ENCODE assay signal across 20 mouse cellular contexts in the genomic region with DNA sequence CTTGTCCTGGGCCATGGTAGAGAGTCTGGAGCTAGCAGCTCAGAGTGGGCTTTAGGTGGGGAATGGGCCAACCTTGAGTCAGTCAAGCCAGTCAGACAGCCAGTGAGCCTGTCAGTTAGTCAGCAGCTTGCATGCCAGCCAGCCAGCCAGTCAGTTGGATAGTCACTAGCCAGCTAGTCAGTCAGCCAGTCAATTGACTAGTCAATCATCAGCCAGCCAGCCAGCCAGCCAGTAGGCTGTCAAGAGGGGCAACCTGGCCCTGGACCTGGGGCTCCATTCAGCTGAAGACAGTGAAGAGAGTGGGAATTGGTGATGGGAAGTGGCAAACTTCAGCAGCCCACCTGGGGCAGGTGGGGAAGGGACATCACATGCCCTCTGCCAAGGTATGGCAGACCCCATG.
"Had no signal": no experiment of that assay in that cellular context is flagged by ENCODE, and none has a peak within 500 bp of the region (broad histone marks: within the 10 kb centered on the region; RNA-seq: fewer than 3 reads in every experiment).

No protein-coding gene starts in this region.

- H3K9me3 ChIP-seq: intestine, embryonic 15.5 days; limb, embryonic 12.5 days; limb, embryonic 15.5 days; midbrain, embryonic 10.5 days; midbrain, embryonic 13.5 days; neural tube, embryonic 13.5 days; stomach, embryonic 15.5 days had no signal

- ATAC-seq: intestine, embryonic 15.5 days; liver, postnatal 0 days; lung, postnatal 0 days; midbrain, embryonic 13.5 days; midbrain, embryonic 16.5 days had no signal

- H3K27me3 ChIP-seq: intestine, embryonic 15.5 days; midbrain, embryonic 13.5 days; neural tube, embryonic 13.5 days had no signal

- H3K4me2 ChIP-seq: intestine, embryonic 15.5 days; limb, embryonic 12.5 days; limb, embryonic 15.5 days; liver, embryonic 11.5 days; lung, embryonic 14.5 days; midbrain, embryonic 13.5 days; neural tube, embryonic 13.5 days; stomach, embryonic 15.5 days had no signal

- H3K4me1 ChIP-seq: stomach, embryonic 15.5 days had no signal

- H3K36me3 ChIP-seq: intestine, embryonic 15.5 days; limb, embryonic 12.5 days; limb, embryonic 15.5 days; midbrain, embryonic 10.5 days; midbrain, embryonic 13.5 days; neural tube, embryonic 13.5 days; stomach, embryonic 15.5 days had no signal

- H3K27ac ChIP-seq: intestine, embryonic 15.5 days; kidney, postnatal 0 days; limb, embryonic 12.5 days; limb, embryonic 15.5 days; liver, embryonic 14.5 days; macrophage; midbrain, embryonic 10.5 days; midbrain, embryonic 13.5 days; neural tube, embryonic 13.5 days; stomach, embryonic 15.5 days had no signal

- H3K4me3 ChIP-seq: intestine, embryonic 15.5 days; limb, embryonic 12.5 days; limb, embryonic 15.5 days; midbrain, embryonic 10.5 days; midbrain, embryonic 13.5 days; myocyte; neural tube, embryonic 13.5 days; stomach, embryonic 15.5 days had no signal

- H3K9ac ChIP-seq: intestine, embryonic 15.5 days; limb, embryonic 12.5 days; limb, embryonic 15.5 days; liver, embryonic 14.5 days; liver, postnatal 0 days; lung, embryonic 14.5 days; midbrain, embryonic 13.5 days; neural tube, embryonic 13.5 days; stomach, embryonic 15.5 days had no signal

- DNase-seq: liver, postnatal 0 days; lung, embryonic 14.5 days; retina, postnatal 1 day; right cerebral cortex, postnatal 25 days; spleen, adult 18-20 months; thymus, postnatal 36 days had no signal
